Mouse (Mus musculus) adrenal gland, postnatal 25 days (tissue): ENCODE results near the gene Gsk3b. TPM values are rescaled to one million over a fixed set of nuclear protein-coding genes. Genes with fewer than 3 reads are reported as not detected.
"Not testable (repeated sequence)": the region's sequence is repeated elsewhere in the genome, so short reads cannot be mapped to it uniquely, and the experiment has no call there.

Experiments used
- DNase-seq: peaks from one replicate; pipeline ENCODE4 v3.0.0; 2021; ENCODE audit warnings: mixed read lengths
- total RNA-seq: library from RNA; stranded (reverse); gene quantifications from 2 replicates; pipeline ENCODE4 v1.2.3, GENCODE M21; 2021

Gene Gsk3b
- total RNA-seq, 1 experiment from 2014 or later, result 77.8 TPM

GRCm38 (mm10) chr16:38190531-38190930 is 101.7 kb downstream of the Gsk3b start:
- DNase-seq, result no peak

DNA sequence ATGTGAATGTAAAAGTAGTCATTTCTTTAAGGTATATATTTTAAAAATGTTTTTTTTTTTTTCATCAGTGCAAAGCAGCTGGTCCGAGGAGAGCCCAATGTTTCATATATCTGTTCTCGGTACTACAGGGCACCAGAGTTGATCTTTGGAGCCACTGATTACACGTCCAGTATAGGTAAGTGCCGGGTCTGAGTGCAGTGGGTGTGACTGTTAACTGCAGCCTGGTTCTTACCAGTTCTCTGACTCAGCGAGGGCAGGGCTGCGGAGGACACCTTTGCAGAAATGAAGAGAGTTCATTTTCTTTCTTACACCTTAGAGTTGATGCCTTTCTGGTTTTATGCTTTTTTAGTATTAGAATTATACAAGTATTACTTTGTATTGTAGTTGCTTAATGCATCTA is 102.7 kb downstream of the Gsk3b start:
- no peak for DNase-seq

DNA sequence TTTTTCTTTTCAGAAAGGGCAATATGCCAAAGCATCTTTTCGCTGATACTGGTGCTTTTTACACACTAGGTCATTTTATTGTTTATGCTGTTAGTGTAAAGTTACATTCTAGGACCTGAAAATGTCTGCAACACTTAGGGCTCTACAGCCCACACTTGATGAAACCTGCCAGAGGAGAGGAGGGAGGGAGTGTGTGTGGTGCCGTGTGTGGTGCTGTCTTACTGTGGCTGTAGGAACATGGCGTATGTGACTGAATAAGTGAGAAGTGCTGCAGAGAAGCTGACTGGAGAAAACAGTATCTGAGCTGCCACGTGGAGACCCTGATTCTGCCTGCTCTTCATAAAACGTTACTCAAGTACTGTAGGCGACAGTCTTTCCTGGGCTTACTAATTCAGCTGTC is 103.8 kb downstream of the Gsk3b start:
- no peak for DNase-seq

DNA sequence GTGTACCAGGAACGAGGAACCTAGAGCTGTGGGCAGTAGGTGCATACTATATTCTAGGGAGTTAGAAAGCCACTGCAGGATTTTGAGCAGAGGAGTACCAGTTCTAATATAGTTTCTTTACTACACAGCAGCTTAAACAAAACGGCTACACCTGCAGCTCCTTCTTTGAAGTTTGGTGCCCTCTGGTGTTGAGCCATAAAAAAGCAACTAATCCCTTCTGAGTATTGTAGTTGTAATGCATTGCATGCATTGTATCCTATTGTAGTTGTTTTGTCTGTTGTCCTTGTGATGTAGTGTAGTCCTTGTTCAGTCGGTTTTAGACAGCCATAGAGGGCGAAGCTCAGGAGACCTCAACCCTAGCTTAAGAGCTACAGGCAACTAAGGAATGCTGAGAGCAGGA is 108.5 kb downstream of the Gsk3b start:
- DNase-seq, result peak; percentile 42

GRCm38 (mm10) chr16:38205272-38205671 is 116.5 kb downstream of the Gsk3b start:
- no peak for DNase-seq

DNA sequence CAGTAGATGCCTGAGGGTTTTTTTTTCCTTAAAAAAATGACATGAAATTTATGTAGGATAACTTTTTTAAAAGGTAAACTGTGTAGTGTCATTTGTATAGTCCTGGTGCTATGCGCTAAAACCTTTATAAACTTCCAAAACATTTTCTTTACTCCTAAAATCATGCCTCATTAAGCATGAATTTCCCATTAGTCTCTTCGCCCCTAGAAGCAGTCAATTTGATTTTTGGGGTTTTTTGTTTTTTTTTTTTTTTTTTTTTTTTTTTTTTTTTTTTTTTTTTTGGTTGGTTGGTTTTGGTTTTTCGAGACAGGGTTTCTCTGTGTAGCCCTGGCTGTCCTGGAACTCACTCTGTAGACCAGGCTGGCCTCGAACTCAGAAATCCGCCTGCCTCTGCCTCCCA is 133.7 kb downstream of the Gsk3b start:
- DNase-seq, result not testable (repeated sequence)

DNA sequence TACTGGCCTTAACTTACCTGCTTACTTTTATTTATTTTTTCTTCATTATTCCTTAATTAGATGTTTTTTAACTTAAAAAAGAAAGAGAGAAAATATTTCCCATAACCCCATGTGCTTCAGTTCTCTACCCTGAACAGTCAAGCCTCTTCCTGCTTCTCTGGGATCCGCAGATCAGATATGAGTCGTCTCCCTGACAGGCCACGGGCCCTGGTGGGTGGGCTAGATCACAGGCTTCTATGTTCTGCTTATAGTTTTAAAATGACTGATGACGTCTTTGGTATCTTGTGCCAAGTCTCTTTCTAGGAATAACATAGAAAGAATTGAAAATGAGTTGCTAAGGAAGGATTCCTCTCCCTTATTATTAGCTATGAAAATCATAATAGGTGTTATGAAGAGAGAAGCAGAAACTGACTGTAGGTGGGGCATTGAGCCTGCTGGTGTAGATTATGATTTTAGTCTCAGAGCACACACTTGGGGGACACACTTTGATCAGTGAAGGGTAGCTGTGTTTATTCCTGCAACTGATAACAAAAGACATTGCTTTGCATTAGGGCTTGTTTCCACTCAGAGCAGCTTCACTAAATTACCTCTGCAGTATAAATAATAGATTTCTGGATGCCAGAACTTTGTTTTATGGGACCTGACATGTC is 148.3 kb downstream of the Gsk3b start:
- DNase-seq, result no peak

- no peak for DNase-seq
Observed at GRCm38 (mm10) chr16:38239729-38240128, 150.9 kb downstream of the Gsk3b start.

DNA sequence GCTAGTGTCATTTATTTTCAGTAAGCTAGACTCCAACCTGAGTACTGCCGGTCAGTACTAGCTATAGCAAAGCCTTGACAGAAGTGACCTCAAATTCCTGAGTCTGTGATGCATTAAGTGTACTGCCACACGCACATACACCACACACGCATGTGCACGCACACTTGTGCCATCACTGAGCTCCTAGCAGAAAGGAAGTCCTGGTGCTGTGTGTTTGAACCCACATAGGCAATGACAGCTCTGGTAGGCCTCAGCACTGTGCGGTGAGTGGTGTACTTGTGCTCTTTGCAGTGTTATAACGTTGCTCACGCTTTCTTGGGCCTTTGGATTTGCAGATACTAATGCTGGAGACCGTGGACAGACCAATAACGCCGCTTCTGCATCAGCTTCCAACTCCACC is 151.4 kb downstream of the Gsk3b start:
- DNase-seq, result no peak

- no peak for DNase-seq
Observed at GRCm38 (mm10) chr16:38244111-38244510, 155.3 kb downstream of the Gsk3b start.

- DNase-seq, result no peak
Observed at GRCm38 (mm10) chr16:38245379-38245778, 156.6 kb downstream of the Gsk3b start.

- DNase-seq, result no peak
Observed at GRCm38 (mm10) chr16:38245849-38246585, 157.2 kb downstream of the Gsk3b start.

- no peak for DNase-seq
Observed at GRCm38 (mm10) chr16:38248331-38248961, 159.6 kb downstream of the Gsk3b start.

DNA sequence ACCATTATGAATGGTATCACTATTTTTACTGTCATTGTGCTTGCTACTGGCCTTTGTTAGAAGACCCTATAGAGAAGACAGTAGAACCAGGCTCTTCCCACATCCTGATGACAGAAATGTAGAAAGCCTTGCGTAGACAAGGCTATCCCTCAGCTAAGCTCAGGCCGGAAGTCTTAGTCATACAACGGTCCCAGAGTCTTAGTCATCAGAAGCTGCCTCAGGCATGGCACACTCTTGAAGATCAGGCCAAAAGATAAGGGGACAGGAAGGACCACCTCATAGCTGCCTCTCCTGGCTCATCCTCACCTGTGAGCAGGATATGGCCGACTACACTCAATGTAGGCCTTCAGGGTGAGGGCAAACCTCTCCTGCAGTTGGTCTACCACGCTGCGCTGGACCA is 161.7 kb downstream of the Gsk3b start:
- DNase-seq, result no peak

GRCm38 (mm10) chr16:38254001-38254400 is 165.2 kb downstream of the Gsk3b start:
- DNase-seq, result peak; percentile 21

DNA sequence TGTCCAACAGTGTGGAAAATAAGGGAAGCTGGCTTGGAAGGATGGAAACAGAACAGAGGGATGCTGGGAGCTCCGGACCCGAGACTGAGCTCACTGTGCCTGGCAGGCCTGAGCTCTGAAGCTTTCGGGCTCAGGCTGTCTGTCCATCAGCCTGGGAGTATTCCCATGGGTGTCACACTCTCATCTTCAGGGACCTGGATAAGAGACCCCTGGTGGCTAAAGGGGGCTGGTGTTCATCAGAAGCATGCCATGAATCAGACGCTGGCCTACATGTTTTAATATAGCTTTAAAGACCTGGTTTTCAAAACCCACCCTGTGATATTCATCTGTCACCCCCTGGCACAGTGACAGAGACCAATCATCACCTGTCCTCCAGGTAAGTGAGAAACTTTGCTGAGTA is 166.3 kb downstream of the Gsk3b start:
- DNase-seq, result no peak

GRCm38 (mm10) chr16:38255927-38256326 is 167.1 kb downstream of the Gsk3b start:
- no peak for DNase-seq

GRCm38 (mm10) chr16:38271601-38272000 is 182.8 kb downstream of the Gsk3b start:
- DNase-seq, result no peak

- DNase-seq, result no peak
Observed at GRCm38 (mm10) chr16:38272483-38272882, 183.7 kb downstream of the Gsk3b start.

- no peak for DNase-seq
Observed at GRCm38 (mm10) chr16:38274737-38275136, 185.9 kb downstream of the Gsk3b start.

DNA sequence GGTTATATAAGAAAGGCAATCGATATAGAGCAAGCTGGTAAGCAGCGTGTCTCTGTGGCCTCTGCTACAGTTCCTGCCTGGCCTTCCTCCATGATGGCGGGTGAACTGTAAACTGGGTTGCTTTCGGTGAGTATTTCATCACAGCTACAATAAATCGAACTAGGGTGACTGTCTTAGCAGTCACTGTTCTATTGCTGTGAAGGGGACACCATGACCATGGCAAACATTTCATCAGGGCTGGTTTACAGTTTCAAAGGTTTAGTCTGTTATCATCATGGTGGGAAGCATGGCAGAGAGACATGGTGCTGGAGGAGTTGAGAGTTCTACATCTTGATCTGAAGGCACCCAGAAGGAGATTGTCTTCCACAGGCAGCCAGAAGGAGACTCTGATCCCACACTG is 191.0 kb downstream of the Gsk3b start:
- DNase-seq, result no peak

DNA sequence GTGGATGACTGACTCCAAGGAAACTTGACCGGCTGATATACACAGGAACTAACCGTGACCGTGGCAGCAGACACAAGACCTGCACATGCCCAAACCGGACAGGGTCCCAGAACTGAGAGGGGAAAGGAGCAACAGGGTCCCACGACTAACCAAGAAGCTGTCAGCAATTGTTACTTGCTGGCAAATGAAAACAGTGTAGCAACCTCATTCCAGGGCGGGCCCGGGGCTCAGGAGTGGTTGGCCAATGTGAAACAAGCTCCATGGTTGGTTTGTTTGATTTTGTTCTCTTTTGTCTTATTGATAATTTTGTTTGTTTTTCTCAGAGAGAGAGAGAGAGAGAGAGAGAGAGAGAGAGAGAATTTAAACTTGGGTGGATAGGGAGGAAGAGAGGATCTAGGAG is 192.2 kb downstream of the Gsk3b start:
- DNase-seq, result no peak

GRCm38 (mm10) chr16:38282559-38283160 is 193.9 kb downstream of the Gsk3b start:
- no peak for DNase-seq
